Mouse (Mus musculus) ES-Bruce4 (cell line): ENCODE results near the gene Bbs10. TPM values are rescaled to one million over a fixed set of nuclear protein-coding genes. Genes with fewer than 3 reads are reported as not detected.

Source experiments
- H3K27ac ChIP-seq: 2 replicates; pipeline ENCODE4 v1.5.1; 2012; ENCODE audit warnings: low read length, inconsistent platforms; ENCODE audit not compliant: insufficient read depth
- H3K27me3 ChIP-seq: 2 replicates; pipeline ENCODE4 v1.6.1; 2012; ENCODE audit warnings: mild to moderate bottlenecking, low read length, inconsistent platforms; ENCODE audit not compliant: control insufficient read depth, poor library complexity, insufficient read depth, severe bottlenecking
- H3K36me3 ChIP-seq: 2 replicates; pipeline ENCODE4 v1.6.1; 2012; ENCODE audit warnings: inconsistent platforms, mild to moderate bottlenecking, low read length, moderate library complexity; ENCODE audit not compliant: control insufficient read depth, poor library complexity, insufficient read depth, severe bottlenecking
- H3K4me1 ChIP-seq: one replicate; pipeline ENCODE4 v1.8.1; 2011; ENCODE audit warnings: low read length; ENCODE audit not compliant: control insufficient read depth, insufficient read depth
- H3K4me3 ChIP-seq: 2 replicates; pipeline ENCODE4 v1.5.1; 2011; ENCODE audit warnings: low read depth, mild to moderate bottlenecking, low read length
- H3K9ac ChIP-seq: 2 replicates; pipeline ENCODE4 v1.6.1; 2012; ENCODE audit warnings: low read depth, mild to moderate bottlenecking, inconsistent platforms; ENCODE audit not compliant: poor library complexity, severe bottlenecking
- H3K9me3 ChIP-seq: replicated peaks from 2 replicates; pipeline ENCODE4 v1.6.1; 2012; ENCODE audit warnings: mild to moderate bottlenecking, low read length, inconsistent platforms; ENCODE audit not compliant: control insufficient read depth, poor library complexity, insufficient read depth, severe bottlenecking
- CTCF ChIP-seq: IDR thresholded peaks from one replicate; pipeline ENCODE4 v1.8.1; 2011; ENCODE audit warnings: low read depth, low read length
- EP300 ChIP-seq: IDR thresholded peaks from 2 replicates; pipeline ENCODE4 v1.6.1; 2011; ENCODE audit warnings: low read depth, low read length; ENCODE audit not compliant: insufficient read depth
- POLR2A ChIP-seq: IDR thresholded peaks from one replicate; pipeline ENCODE4 v1.8.1; 2011; ENCODE audit warnings: low read length; ENCODE audit not compliant: insufficient read depth
- polyA plus RNA-seq: library from polyadenylated mRNA; stranded (reverse); fragments of >200 nt; gene quantifications from 2 replicates; pipeline ENCODE4 v1.2.4, GENCODE M21; 2011; ENCODE audit warnings: low read depth; ENCODE audit not compliant: missing spikeins, insufficient read depth, insufficient read length

Bbs10 gene
- polyA plus RNA-seq, 1 experiment, result 4.4 TPM

- Histone ChIP-seq H3K27me3 (no peaks in the 10 kb centered on the region), H3K4me3 (no peak overlapping the region), H3K9me3 (no peaks in the 10 kb centered on the region), H3K4me1 (no peaks in the 10 kb centered on the region), H3K36me3 (no peaks in the 10 kb centered on the region), H3K27ac (no peak overlapping the region), H3K9ac (no peak overlapping the region)
- no peak for TF ChIP-seq CTCF
- no peak for TF ChIP-seq EP300
- TF ChIP-seq POLR2A, result no peak
These were observed 17.5 kb downstream of the Bbs10 start for GRCm38 (mm10) chr10:111315940-111316339.

DNA sequence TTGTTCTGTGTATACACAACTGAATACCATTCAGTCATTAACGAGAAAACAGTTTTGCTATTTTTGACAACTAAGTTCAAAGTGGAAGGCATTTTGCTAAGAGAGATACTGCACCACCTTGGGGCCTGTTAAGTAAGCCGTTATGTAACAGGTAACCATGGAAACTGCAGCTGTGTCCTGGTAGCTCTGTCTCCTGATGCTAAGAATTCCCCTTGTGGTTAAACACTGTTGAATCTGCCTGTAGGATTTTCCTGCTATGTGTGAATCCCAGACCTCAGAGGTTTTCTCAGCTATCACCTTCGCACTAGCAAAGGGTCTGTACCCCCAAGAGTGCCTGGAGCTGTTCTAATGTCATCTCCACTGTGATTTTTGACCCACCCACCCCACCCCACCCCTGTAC, 19.5 kb downstream of the Bbs10 start:
- TF ChIP-seq CTCF (no peak), POLR2A (no peak), EP300 (no peak)

DNA sequence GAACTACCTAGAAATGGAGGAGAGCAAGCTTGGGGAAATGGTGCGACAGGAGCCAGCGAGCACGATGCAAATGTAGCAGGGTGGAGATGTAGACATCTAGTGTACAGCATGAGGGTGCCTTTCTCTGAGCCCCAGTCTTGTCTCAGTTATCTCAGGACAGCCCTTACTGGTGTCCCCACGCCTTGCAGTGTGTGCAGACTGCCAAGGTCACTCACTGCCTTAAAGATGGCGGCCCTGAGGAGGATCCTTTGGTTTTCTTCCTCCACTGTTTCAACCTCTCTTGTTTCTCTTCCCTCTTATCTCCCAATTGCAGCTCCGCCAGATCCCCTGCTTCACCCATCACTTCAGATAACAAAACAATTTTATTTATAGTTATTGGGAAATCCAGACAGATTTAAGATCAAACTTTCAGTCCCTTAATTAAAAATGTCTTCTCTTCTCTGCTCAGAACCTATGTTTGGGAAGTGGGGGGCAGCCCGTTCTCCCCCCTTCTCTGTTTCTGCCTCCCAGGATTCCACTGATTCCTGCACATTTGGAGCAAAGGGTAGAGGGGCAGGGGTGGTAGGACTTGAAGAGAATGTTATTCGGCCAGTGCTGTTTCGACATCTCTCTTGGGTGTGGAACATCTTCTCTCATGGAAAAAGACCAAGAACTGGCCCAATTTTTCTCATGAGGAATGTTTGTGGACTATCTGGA, 20.5 kb downstream of the Bbs10 start:
- Histone ChIP-seq H3K4me1 (no peaks in the 10 kb centered on the region), H3K27ac (no peak overlapping the region), H3K27me3 (no peaks in the 10 kb centered on the region; the same call in 1 of the 2 replicates), H3K9ac (no peak overlapping the region), H3K9me3 (no peaks in the 10 kb centered on the region), H3K36me3 (no peaks in the 10 kb centered on the region), H3K4me3 (no peak overlapping the region)
- no peak for TF ChIP-seq CTCF
- TF ChIP-seq POLR2A, result no peak
- no peak for TF ChIP-seq EP300

More for the DNA sequence above, 19.5 kb downstream of the Bbs10 start:
- H3K27me3 ChIP-seq, result no peaks in the 10 kb centered on the region; the same call in 1 of the 2 replicates
- no peak overlapping the region for H3K27ac ChIP-seq
- H3K9ac ChIP-seq, result no peak overlapping the region
- no peak overlapping the region for H3K4me3 ChIP-seq
- no peaks in the 10 kb centered on the region for H3K4me1 ChIP-seq
- no peaks in the 10 kb centered on the region for H3K36me3 ChIP-seq
- no peaks in the 10 kb centered on the region for H3K9me3 ChIP-seq

DNA sequence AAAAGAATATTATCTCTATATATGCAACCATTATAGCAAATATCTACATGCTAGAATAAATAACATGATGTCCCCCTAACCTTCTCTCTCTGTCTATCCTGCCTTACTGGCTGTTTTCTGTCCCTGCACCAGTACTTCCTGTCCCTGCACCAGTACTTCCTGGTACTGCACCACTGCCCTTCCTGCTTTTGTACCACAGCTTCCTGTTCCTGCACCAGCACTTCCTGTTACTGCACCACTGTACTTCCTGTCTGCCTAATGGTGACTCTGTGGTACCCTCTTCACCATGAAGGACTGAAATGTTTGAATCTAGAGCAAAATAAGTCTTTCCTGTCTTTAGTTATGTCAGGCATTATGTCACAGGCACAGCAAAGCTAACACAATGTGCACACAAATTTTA, 22.1 kb downstream of the Bbs10 start:
- no peaks in the 10 kb centered on the region for H3K4me1 ChIP-seq
- no peaks in the 10 kb centered on the region for H3K36me3 ChIP-seq
- H3K9me3 ChIP-seq, result no peaks in the 10 kb centered on the region
- H3K4me3 ChIP-seq, result no peak overlapping the region
- H3K9ac ChIP-seq, result no peak overlapping the region
- no peaks in the 10 kb centered on the region; the same call in 1 of the 2 replicates for H3K27me3 ChIP-seq
- TF ChIP-seq POLR2A, result no peak
- no peak for TF ChIP-seq EP300
- no peak for TF ChIP-seq CTCF
- H3K27ac ChIP-seq, result no peak overlapping the region

DNA sequence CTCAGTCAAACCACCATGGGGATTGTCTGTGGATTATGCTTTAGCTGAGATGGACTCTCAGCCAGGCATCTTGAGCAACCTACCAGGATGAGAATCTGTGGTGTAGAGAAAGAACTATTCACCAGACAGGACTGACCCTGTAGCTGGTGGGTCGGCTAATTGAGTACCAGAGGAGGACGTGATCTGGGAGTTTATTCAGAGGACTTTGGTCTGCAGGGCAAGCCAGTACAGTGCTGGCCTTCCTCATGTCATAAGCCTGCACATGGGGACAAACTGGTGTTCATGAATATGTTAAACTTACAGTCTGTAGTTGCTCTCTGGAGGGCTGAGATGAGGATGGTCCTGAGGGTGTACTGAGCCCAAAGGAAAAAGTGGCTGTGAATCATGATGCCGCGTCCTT, 29.5 kb downstream of the Bbs10 start:
- no peak overlapping the region for H3K4me3 ChIP-seq
- no peaks in the 10 kb centered on the region for H3K36me3 ChIP-seq
- TF ChIP-seq POLR2A, result no peak
- no peak for TF ChIP-seq CTCF
- no peak for TF ChIP-seq EP300
- no peak overlapping the region for H3K27ac ChIP-seq
- H3K4me1 ChIP-seq, result no peaks in the 10 kb centered on the region
- H3K9ac ChIP-seq, result no peak overlapping the region
- H3K9me3 ChIP-seq, result no peaks in the 10 kb centered on the region
- H3K27me3 ChIP-seq, result no peaks in the 10 kb centered on the region

DNA sequence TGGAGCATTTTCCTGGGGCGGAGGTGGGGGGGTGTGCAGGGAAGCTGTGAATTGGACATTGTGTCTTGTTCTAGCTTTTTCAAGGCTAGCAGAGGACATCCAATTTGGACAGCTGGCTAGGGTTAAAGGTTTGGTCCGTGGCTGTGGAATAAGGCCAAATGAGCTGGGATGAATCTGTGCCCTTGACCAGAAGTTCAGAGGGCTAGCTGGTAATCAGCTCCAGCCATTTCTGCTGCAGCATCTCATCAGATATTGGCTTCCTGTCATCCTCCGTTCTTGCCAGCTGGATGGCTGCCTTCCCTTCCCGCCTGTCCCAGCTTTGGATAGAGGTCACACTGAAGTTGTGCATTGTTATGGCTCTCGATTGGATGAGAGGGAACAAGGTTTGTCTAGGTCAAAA, 30.8 kb downstream of the Bbs10 start:
- H3K9me3 ChIP-seq, result no peaks in the 10 kb centered on the region
- no peak overlapping the region for H3K4me3 ChIP-seq
- H3K9ac ChIP-seq, result no peak overlapping the region
- no peaks in the 10 kb centered on the region for H3K4me1 ChIP-seq
- no peaks in the 10 kb centered on the region for H3K27me3 ChIP-seq
- no peaks in the 10 kb centered on the region for H3K36me3 ChIP-seq
- H3K27ac ChIP-seq, result no peak overlapping the region
- TF ChIP-seq POLR2A (no peak), EP300 (no peak), CTCF (no peak)
